Mouse (Mus musculus) urinary bladder, adult 2 months (tissue): Measurements from ENCODE around the gene BC037034. TPM values are rescaled to one million over a fixed set of nuclear protein-coding genes. Genes with fewer than 3 reads are reported as not detected.

Experiments used
- polyA plus RNA-seq: library from polyadenylated mRNA; depleted of rRNA; stranded (reverse); fragments of >200 nt; gene quantifications from 2 replicates; pipeline ENCODE4 v1.2.3, GENCODE M21; 2012; rRNA removed

The BC037034 gene
- polyA plus RNA-seq, 1 experiment = 42.4 TPM

Other genes with a start within 250 kb of the BC037034 start
- gene Smok3a, start 242.8 kb downstream of the BC037034 start, polyA plus RNA-seq = not detected in 2 replicates
- gene Smok3b, start 242.6 kb downstream of the BC037034 start, polyA plus RNA-seq = not detected in 2 replicates
- gene Smok3c, start 210.8 kb downstream of the BC037034 start, polyA plus RNA-seq = not detected in 2 replicates
- 10.2 and 13.2 TPM in 2 replicates for gene Zkscan1, start 178.9 kb downstream of the BC037034 start, polyA plus RNA-seq
- gene Zscan21, start 147.1 kb downstream of the BC037034 start, polyA plus RNA-seq = 21.6 and 24.9 TPM in 2 replicates
- 5.2 and 6.0 TPM in 2 replicates for gene Zfp113, start 108.3 kb downstream of the BC037034 start, polyA plus RNA-seq
- 104 and 109 TPM in 2 replicates for gene Cops6, start 103.0 kb downstream of the BC037034 start, polyA plus RNA-seq
- 29.6 and 31.1 TPM in 2 replicates for gene Ap4m1, start 92.0 kb downstream of the BC037034 start, polyA plus RNA-seq
- gene Mcm7, start 91.6 kb downstream of the BC037034 start, polyA plus RNA-seq = 26.9 and 29.7 TPM in 2 replicates
- 39.4 and 47.3 TPM in 2 replicates for gene Taf6, start 76.6 kb downstream of the BC037034 start, polyA plus RNA-seq
- gene Cnpy4, start 76.5 kb downstream of the BC037034 start, polyA plus RNA-seq = 22.1 and 24.2 TPM in 2 replicates
- gene Mblac1, start 69.7 kb downstream of the BC037034 start, polyA plus RNA-seq = 5.3 and 5.8 TPM in 2 replicates
- gene Nxpe5, start 38.1 kb downstream of the BC037034 start, polyA plus RNA-seq = 1.4 and 1.6 TPM in 2 replicates
- gene Lamtor4, start 8.6 kb downstream of the BC037034 start, polyA plus RNA-seq = 121 and 136 TPM in 2 replicates
- gene Gal3st4, start 8.8 kb upstream of the BC037034 start, polyA plus RNA-seq = 1.7 and 2.1 TPM in 2 replicates
- gene Gm43720, start 15.9 kb upstream of the BC037034 start, polyA plus RNA-seq = 0.01 TPM in 1 of 2 replicates, not detected in the other
- gene Gpc2, start 16.0 kb upstream of the BC037034 start, polyA plus RNA-seq = 15.4 and 21.8 TPM in 2 replicates
- 2.8 and 3.3 TPM in 2 replicates for gene Stag3, start 16.2 kb upstream of the BC037034 start, polyA plus RNA-seq
- 0.28 and 0.29 TPM in 2 replicates for gene Pvrig, start 77.9 kb upstream of the BC037034 start, polyA plus RNA-seq
- 7.5 and 8.8 TPM in 2 replicates for gene Zfp157, start 177.4 kb upstream of the BC037034 start, polyA plus RNA-seq